Comparison of ENCODE assay signal across 9 mouse cellular contexts in genomic region chr5:66532827-66533226, GRCm38 (mm10).
DNase-seq lines count a peak whose midpoint lies in the region; ATAC-seq and TF ChIP-seq lines count a peak whose summit lies in the region.
"Had no signal": no experiment of that assay in that cellular context is flagged by ENCODE, and none has a peak within 500 bp of the region (broad histone marks: within the 10 kb centered on the region; RNA-seq: fewer than 3 reads in every experiment).

No protein-coding gene starts in this region.

- DNase-seq in cerebellum, postnatal 4 days (ENCODE audit: low spot score in 2 of 2): no peak
- no peak for DNase-seq in left cerebral cortex, adult 2 months (ENCODE audit: extremely low spot score in 1 of 2, low spot score in 2 of 2)
- no peak for DNase-seq in left cerebral cortex, adult 18-20 months (ENCODE audit: low spot score in 2 of 2)
- DNase-seq in cerebellum, postnatal 25 days: peak; percentile 69 to 78
- peak; percentile 40 for DNase-seq in lung, postnatal 10 days
- DNase-seq in thymus, postnatal 4 days: no peak
- DNase-seq in natural killer cell, adult 2 months (ENCODE audit: low spot score in 2 of 2): no peak

- H3K27ac ChIP-seq in left cerebral cortex, adult 2 months: peak overlapping the region; percentile 38; the same call in 1 of the 2 replicates

- no peak overlapping the region for H3K4me3 ChIP-seq in left cerebral cortex, adult 2 months

- TF ChIP-seq CTCF in left cerebral cortex, adult 2 months (IDR thresholded peaks at IDR 0.05): no peak

- intact Hi-C loops in left cerebral cortex, adult 2 months (cut with DNase I): no loop called here

- peak; percentile 62 for ATAC-seq in cerebellum, adult (ENCODE audit: insufficient number of reproducible peaks, low FRiP score, low TSS enrichment)
- ATAC-seq: hindbrain, embryonic 16.5 days had no signal

Comparison
In these comparisons a context has a peak if more than half of its experiments do, and no peak if none do; other contexts are left out.
1. DNase-seq: peak in cerebellum, postnatal 25 days (2 of 2) and lung, postnatal 10 days (single experiment); none in cerebellum, postnatal 4 days (0 of 2), left cerebral cortex, adult 2 months (0 of 2), left cerebral cortex, adult 18-20 months (0 of 2), thymus, postnatal 4 days (single experiment) and natural killer cell, adult 2 months (0 of 2).